Mouse (Mus musculus) layer of hippocampus, postnatal 10 days (tissue): ENCODE results near the gene Olfr624. TPM values are rescaled to one million over a fixed set of nuclear protein-coding genes. Genes with fewer than 3 reads are reported as not detected.
A peak's percentile ranks its signal among the peaks of the same experiment; 100 is the strongest.

Experiments used
- DNase-seq, 2 experiments: peaks; one replicate each; pipeline ENCODE4 v3.0.0; 2021; ENCODE audit warnings: low spot score in 2 of 2
- long read RNA-seq: library from polyadenylated mRNA; stranded (forward); transcript quantifications from one replicate; pipeline ENCODE4 v2.0.0, GENCODE M21; 2023
- total RNA-seq, 2 experiments: library from RNA; stranded (reverse); gene quantifications; 2 replicates each; pipeline ENCODE4 v1.2.3; 2021

Gene Olfr624
- under 1 TPM in 1 of 2 experiments, not detected in 1; 0.21 TPM for total RNA-seq
- long read RNA-seq = 0 reads

GRCm38 (mm10) chr7:103671091-103671490, at the start of gene Olfr624:
Olfr624 (minus strand) TSS chr7:103671191.
- no peak for DNase-seq

GRCm38 (mm10) chr7:103716398-103716797, 45.4 kb upstream of the Olfr624 start:
- DNase-seq = peak in 1 of 2 experiments; percentile 19

GRCm38 (mm10) chr7:103714371-103714770, 43.4 kb upstream of the Olfr624 start, which contains the start of gene Olfr243:
Olfr243 (plus strand) TSS chr7:103714671.
- DNase-seq = no peak

GRCm38 (mm10) chr7:103712024-103712423, 41.0 kb upstream of the Olfr624 start:
- DNase-seq = no peak

- no peak for DNase-seq
Observed at GRCm38 (mm10) chr7:103699469-103699868, 28.5 kb upstream of the Olfr624 start.

- DNase-seq = no peak
Observed at GRCm38 (mm10) chr7:103682420-103682819, 11.4 kb upstream of the Olfr624 start, which contains the start of gene Olfr625-ps1. Olfr625-ps1 (plus strand) TSS chr7:103682720.

GRCm38 (mm10) chr7:103663598-103663997, 7.4 kb downstream of the Olfr624 start, which contains the start of gene Olfr623:
Olfr623 (minus strand) TSS chr7:103663698.
- no peak for DNase-seq

GRCm38 (mm10) chr7:103644070-103644469, 26.9 kb downstream of the Olfr624 start:
- DNase-seq = no peak

GRCm38 (mm10) chr7:103642602-103643001, 28.4 kb downstream of the Olfr624 start, which contains the start of gene Olfr622:
Olfr622 (minus strand) TSS chr7:103642702.
- DNase-seq = no peak

- no peak for DNase-seq
Observed at GRCm38 (mm10) chr7:103636795-103637194, 34.2 kb downstream of the Olfr624 start.

Other genes with a start within 250 kb of the Olfr624 start
- not detected for gene Olfr605, start 225.8 kb downstream of the Olfr624 start, total RNA-seq
- not detected for gene Olfr606, start 222.1 kb downstream of the Olfr624 start, total RNA-seq
- gene Olfr607, start 207.0 kb downstream of the Olfr624 start, total RNA-seq = not detected
- not detected for gene Olfr608, start 201.3 kb downstream of the Olfr624 start, total RNA-seq
- gene Olfr609, start 173.1 kb downstream of the Olfr624 start, total RNA-seq = not detected
- gene Olfr610, start 159.1 kb downstream of the Olfr624 start, total RNA-seq = not detected
- gene Olfr611, start 150.3 kb downstream of the Olfr624 start, total RNA-seq = not detected
- not detected for gene Olfr612, start 128.5 kb downstream of the Olfr624 start, total RNA-seq
- gene Olfr613, start 123.1 kb downstream of the Olfr624 start, total RNA-seq = not detected
- gene Olfr615, start 115.1 kb downstream of the Olfr624 start, total RNA-seq = not detected
- not detected for gene Olfr616, start 102.0 kb downstream of the Olfr624 start, total RNA-seq
- gene Olfr617, start 98.1 kb downstream of the Olfr624 start, total RNA-seq = not detected
- not detected for gene Olfr618, start 81.1 kb downstream of the Olfr624 start, total RNA-seq
- not detected for gene Olfr619, start 70.6 kb downstream of the Olfr624 start, total RNA-seq
- gene Olfr620, start 58.7 kb downstream of the Olfr624 start, total RNA-seq = not detected
- not detected for gene Olfr622, start 28.5 kb downstream of the Olfr624 start, total RNA-seq
- not detected for gene Olfr623, start 7.5 kb downstream of the Olfr624 start, total RNA-seq
- gene Olfr625-ps1, start 11.5 kb upstream of the Olfr624 start, total RNA-seq = not detected
- gene Olfr243, start 43.5 kb upstream of the Olfr624 start, total RNA-seq = not detected
- gene Olfr628, start 59.2 kb upstream of the Olfr624 start, total RNA-seq = not detected
- gene Olfr629, start 73.8 kb upstream of the Olfr624 start, total RNA-seq = not detected
- gene Olfr630, start 86.1 kb upstream of the Olfr624 start, total RNA-seq = not detected
- gene Olfr69, start 100.4 kb upstream of the Olfr624 start, total RNA-seq = not detected
- gene Olfr68, start 108.5 kb upstream of the Olfr624 start, total RNA-seq = not detected
- gene Olfr67, start 120.6 kb upstream of the Olfr624 start, total RNA-seq = not detected
- 10 to 100 TPM; 83.8 to 97.7 TPM for gene Hbb-bt, start 142.8 kb upstream of the Olfr624 start, total RNA-seq
- gene Hbb-bs, start 156.9 kb upstream of the Olfr624 start, total RNA-seq = 100 to 1,000 TPM; 744 to 802 TPM
- gene Hbb-bh2, start 169.3 kb upstream of the Olfr624 start, total RNA-seq = not detected
- gene Hbb-bh1, start 172.0 kb upstream of the Olfr624 start, total RNA-seq = not detected
- not detected for gene Hbb-y, start 182.0 kb upstream of the Olfr624 start, total RNA-seq
- not detected for gene Olfr66, start 215.1 kb upstream of the Olfr624 start, total RNA-seq
- gene Olfr64, start 223.3 kb upstream of the Olfr624 start, total RNA-seq = not detected
- gene Olfr65, start 232.3 kb upstream of the Olfr624 start, total RNA-seq = not detected